Mouse (Mus musculus) CH12.LX (cell line): ENCODE measurements around the gene E130114P18Rik.

Experiments
- CHD2 ChIP-seq: IDR thresholded peaks from 2 replicates; pipeline ENCODE4 v1.6.1; 2011; ENCODE audit warnings: low read length, improper control_type of control experiment
- CTCF ChIP-seq, 2 experiments: IDR thresholded peaks in 1 of 2; conservative IDR thresholded peaks in 1 of 2; 2 replicates each; pipeline ENCODE4 v1.5.1; 2011 to 2012; ENCODE audit warnings: low read depth in 2 of 2, low read length in 2 of 2, improper control_type of control experiment in 1 of 2, inconsistent platforms in 1 of 2, mild to moderate bottlenecking in 1 of 2, moderate library complexity in 1 of 2
- E2F4 ChIP-seq: IDR thresholded peaks from 2 replicates; pipeline ENCODE4 v1.6.1; 2011; ENCODE audit warnings: low read depth, low read length, improper control_type of control experiment; ENCODE audit not compliant: insufficient replicate concordance
- EP300 ChIP-seq: IDR thresholded peaks from 2 replicates; pipeline ENCODE4 v1.6.1; 2011; ENCODE audit warnings: low read length, improper control_type of control experiment
- GABPA ChIP-seq: IDR thresholded peaks from 2 replicates; pipeline ENCODE4 v1.6.1; 2012; ENCODE audit warnings: low read depth, low read length, improper control_type of control experiment, inconsistent platforms; ENCODE audit not compliant: insufficient replicate concordance
- JUND ChIP-seq: conservative IDR thresholded peaks from 2 replicates; pipeline ENCODE4 v1.6.1; 2011; ENCODE audit warnings: low read depth, low read length, improper control_type of control experiment
- MYC ChIP-seq: IDR thresholded peaks from 2 replicates; pipeline ENCODE4 v1.6.1; 2011; ENCODE audit warnings: low read depth, mild to moderate bottlenecking, improper control_type of control experiment, low read length
- POLR2A ChIP-seq: IDR thresholded peaks from 2 replicates; pipeline ENCODE4 v1.6.1; 2011; ENCODE audit warnings: low read depth, mild to moderate bottlenecking, improper control_type of control experiment, low read length
- USF1 ChIP-seq: IDR thresholded peaks from 2 replicates; pipeline ENCODE4 v1.6.1; 2014; ENCODE audit warnings: low read depth, mild to moderate bottlenecking, inconsistent platforms, low read length, improper control_type of control experiment
- ZKSCAN1 ChIP-seq: IDR thresholded peaks from 2 replicates; pipeline ENCODE4 v1.6.1; 2012; ENCODE audit warnings: low read depth, inconsistent platforms, low read length, improper control_type of control experiment, borderline replicate concordance
- ZNF384 ChIP-seq: IDR thresholded peaks from 2 replicates; pipeline ENCODE4 v1.6.1; 2012; ENCODE audit warnings: low read depth, low read length, improper control_type of control experiment, inconsistent platforms

- TF ChIP-seq ZNF384 (no peak), POLR2A (no peak), EP300 (no peak), CTCF (conservative IDR thresholded peaks at IDR 0.05 in 1 of 2, IDR thresholded peaks at IDR 0.05 in 1 of 2; ENCODE audit: low read depth in 2 of 2, low read length in 2 of 2) (no peak), CHD2 (no peak), USF1 (no peak), E2F4 (no peak), GABPA (no peak), MYC (no peak), ZKSCAN1 (no peak), JUND (no peak)
Measured at GRCm38 (mm10) chr4:97776388-97777080, 1.3 kb downstream of the E130114P18Rik start.
